Mouse (Mus musculus): ENCODE measurements around the gene Mlf2. TPM values are rescaled to one million over a fixed set of nuclear protein-coding genes. Genes with fewer than 3 reads are reported as not detected.
A peak's percentile ranks its signal among the peaks of the same experiment; 100 is the strongest.

Mlf2 gene
- polyA plus RNA-seq, 1 experiment: 250 TPM

- Histone ChIP-seq H3K27ac (ENCODE audit: insufficient read depth, low read length) (no peak overlapping the region), H3K4me1 (ENCODE audit: control insufficient read depth, insufficient read depth, low read length) (no peaks in the 10 kb centered on the region; the same call in 1 of the 2 replicates), H3K4me3 (ENCODE audit: insufficient read depth, low read length) (no peak overlapping the region)
- TF ChIP-seq POLR2A (IDR thresholded peaks at IDR 0.05; ENCODE audit: low read depth, low read length): no peak
- no peak for TF ChIP-seq CTCF (IDR thresholded peaks at IDR 0.05; ENCODE audit: borderline replicate concordance, insufficient read depth, low read length)
Observed at GRCm38 (mm10) chr6:124900056-124900800, 31.0 kb upstream of the Mlf2 start.

GRCm38 (mm10) chr6:124900801-124901480, 30.2 kb upstream of the Mlf2 start:
- H3K4me1 ChIP-seq (ENCODE audit: control insufficient read depth, insufficient read depth, low read length): no peaks in the 10 kb centered on the region; the same call in 1 of the 2 replicates
- H3K4me3 ChIP-seq (ENCODE audit: insufficient read depth, low read length): no peak overlapping the region
- H3K27ac ChIP-seq (ENCODE audit: insufficient read depth, low read length): no peak overlapping the region
- TF ChIP-seq POLR2A (IDR thresholded peaks at IDR 0.05; ENCODE audit: low read depth, low read length): no peak
- no peak for TF ChIP-seq CTCF (IDR thresholded peaks at IDR 0.05; ENCODE audit: borderline replicate concordance, insufficient read depth, low read length)

GRCm38 (mm10) chr6:124901851-124902250, 29.3 kb upstream of the Mlf2 start:
- no peak overlapping the region for H3K4me3 ChIP-seq (ENCODE audit: insufficient read depth, low read length)

GRCm38 (mm10) chr6:124903580-124904151, 27.5 kb upstream of the Mlf2 start:
- Histone ChIP-seq H3K27ac (ENCODE audit: insufficient read depth, low read length) (peak overlapping the region; percentile 78), H3K4me3 (ENCODE audit: insufficient read depth, low read length) (peak overlapping the region; percentile 39), H3K4me1 (ENCODE audit: control insufficient read depth, insufficient read depth, low read length) (no peaks in the 10 kb centered on the region; the same call in 1 of the 2 replicates)
- TF ChIP-seq POLR2A (IDR thresholded peaks at IDR 0.05; ENCODE audit: low read depth, low read length) (peak; percentile 48), CTCF (IDR thresholded peaks at IDR 0.05; ENCODE audit: borderline replicate concordance, insufficient read depth, low read length) (peak; percentile 94)

More at GRCm38 (mm10) chr6:124901851-124902250, 29.3 kb upstream of the Mlf2 start:
- Histone ChIP-seq H3K27ac (ENCODE audit: insufficient read depth, low read length) (no peak overlapping the region), H3K4me1 (ENCODE audit: control insufficient read depth, insufficient read depth, low read length) (no peaks in the 10 kb centered on the region; the same call in 1 of the 2 replicates)
- TF ChIP-seq POLR2A (IDR thresholded peaks at IDR 0.05; ENCODE audit: low read depth, low read length): no peak
- no peak for TF ChIP-seq CTCF (IDR thresholded peaks at IDR 0.05; ENCODE audit: borderline replicate concordance, insufficient read depth, low read length)

GRCm38 (mm10) chr6:124904161-124904981, 26.8 kb upstream of the Mlf2 start:
- H3K4me1 ChIP-seq (ENCODE audit: control insufficient read depth, insufficient read depth, low read length): no peaks in the 10 kb centered on the region; the same call in 1 of the 2 replicates
- peak overlapping the region; percentile 39 for H3K4me3 ChIP-seq (ENCODE audit: insufficient read depth, low read length)
- H3K27ac ChIP-seq (ENCODE audit: insufficient read depth, low read length): peak overlapping the region; percentile 86
- TF ChIP-seq POLR2A (IDR thresholded peaks at IDR 0.05; ENCODE audit: low read depth, low read length): peak; percentile 54
- peak; percentile 27; the same call in 1 of the 2 replicates for TF ChIP-seq CTCF (IDR thresholded peaks at IDR 0.05; ENCODE audit: borderline replicate concordance, insufficient read depth, low read length)

GRCm38 (mm10) chr6:124904991-124905860, 26.0 kb upstream of the Mlf2 start:
- Histone ChIP-seq H3K27ac (ENCODE audit: insufficient read depth, low read length) (peak overlapping the region; percentile 86), H3K4me3 (ENCODE audit: insufficient read depth, low read length) (no peak overlapping the region), H3K4me1 (ENCODE audit: control insufficient read depth, insufficient read depth, low read length) (no peaks in the 10 kb centered on the region; the same call in 1 of the 2 replicates)
- TF ChIP-seq POLR2A (IDR thresholded peaks at IDR 0.05; ENCODE audit: low read depth, low read length) (no peak), CTCF (IDR thresholded peaks at IDR 0.05; ENCODE audit: borderline replicate concordance, insufficient read depth, low read length) (no peak)

- H3K4me1 ChIP-seq (ENCODE audit: control insufficient read depth, insufficient read depth, low read length): no peaks in the 10 kb centered on the region; the same call in 1 of the 2 replicates
- no peak overlapping the region for H3K4me3 ChIP-seq (ENCODE audit: insufficient read depth, low read length)
- H3K27ac ChIP-seq (ENCODE audit: insufficient read depth, low read length): no peak overlapping the region
- TF ChIP-seq CTCF (IDR thresholded peaks at IDR 0.05; ENCODE audit: borderline replicate concordance, insufficient read depth, low read length): no peak
- no peak for TF ChIP-seq POLR2A (IDR thresholded peaks at IDR 0.05; ENCODE audit: low read depth, low read length)
Observed at GRCm38 (mm10) chr6:124907767-124908166, 23.4 kb upstream of the Mlf2 start.

GRCm38 (mm10) chr6:124910032-124910431, 21.2 kb upstream of the Mlf2 start:
- no peaks in the 10 kb centered on the region for H3K4me1 ChIP-seq (ENCODE audit: control insufficient read depth, insufficient read depth, low read length)
- no peak overlapping the region for H3K4me3 ChIP-seq (ENCODE audit: insufficient read depth, low read length)
- no peak overlapping the region for H3K27ac ChIP-seq (ENCODE audit: insufficient read depth, low read length)
- TF ChIP-seq POLR2A (IDR thresholded peaks at IDR 0.05; ENCODE audit: low read depth, low read length) (no peak), CTCF (IDR thresholded peaks at IDR 0.05; ENCODE audit: borderline replicate concordance, insufficient read depth, low read length) (no peak)

Data from embryonic fibroblast, embryonic 13.5 days (primary cell).